Comparison of ENCODE assay signal across 20 mouse cellular contexts in genomic region chr4:40833381-40834231, GRCm38 (mm10). TPM values are rescaled to one million over a fixed set of nuclear protein-coding genes. Genes with fewer than 3 reads are reported as not detected.
A peak's percentile ranks its signal among the peaks of the same experiment; 100 is the strongest.
DNase-seq lines count a peak whose midpoint lies in the region; ATAC-seq lines count a peak whose summit lies in the region.
"Had no signal": no experiment of that assay in that cellular context is flagged by ENCODE, and none has a peak within 500 bp of the region (broad histone marks: within the 10 kb centered on the region; RNA-seq: fewer than 3 reads in every experiment).

No protein-coding gene starts in this region.

- H3K4me3 ChIP-seq in forebrain, embryonic 11.5 days (ENCODE audit: low read depth, low read length), result no peak overlapping the region
- H3K4me3 ChIP-seq: forebrain, embryonic 10.5 days; hindbrain, embryonic 13.5 days; intestine, embryonic 15.5 days; lung, embryonic 15.5 days; midbrain, embryonic 12.5 days had no signal

- no peak overlapping the region for H3K4me2 ChIP-seq in forebrain, embryonic 11.5 days (ENCODE audit: low read depth, low read length, severe bottlenecking)
- H3K4me2 ChIP-seq: hindbrain, embryonic 13.5 days; intestine, embryonic 15.5 days; lung, embryonic 15.5 days; midbrain, embryonic 12.5 days had no signal

- H3K4me1 ChIP-seq in forebrain, embryonic 11.5 days (replicated peaks; ENCODE audit: control insufficient read depth, insufficient read depth, low read length), result no peaks in the 10 kb centered on the region

- no peak overlapping the region for H3K9ac ChIP-seq in forebrain, embryonic 11.5 days (ENCODE audit: low read length)
- H3K9ac ChIP-seq: hindbrain, embryonic 13.5 days; intestine, embryonic 15.5 days; liver, embryonic 14.5 days; lung, embryonic 15.5 days; midbrain, embryonic 12.5 days had no signal

- intact Hi-C loops in heart, postnatal 36 days (cut with DNase I), result no loop called here

- peak; percentile 94 for DNase-seq in heart, adult 11 months
- no peak for DNase-seq in heart, postnatal 36 days
- peak; percentile 45 to 48 for DNase-seq in thymus, postnatal 10 days (ENCODE audit: low spot score in 2 of 2)
- DNase-seq in cerebellum, postnatal 14 days, result no peak
- DNase-seq in forebrain, embryonic 11.5 days (ENCODE audit: low spot score), result no peak
- DNase-seq in adrenal gland, postnatal 25 days, result no peak
- DNase-seq: adrenal gland, postnatal 14 days; cerebellum, adult 18-20 months; gastrocnemius, postnatal 10 days; lung, postnatal 4 days had no signal

- ATAC-seq in CD4-positive, CD25-positive, alpha-beta regulatory T cell, adult 4 months, result peak; percentile 69
- ATAC-seq in megakaryocyte, adult 5-6 weeks (ENCODE audit: poor library complexity, severe bottlenecking), result 0 out of 2 replicates have a peak, but pooled peaks have one; percentile 21
- no peak for ATAC-seq in forebrain, embryonic 11.5 days (replicated peaks; ENCODE audit: low FRiP score)
- ATAC-seq: intestine, embryonic 15.5 days; Patski had no signal

- no peak overlapping the region for H3K27ac ChIP-seq in forebrain, embryonic 11.5 days (ENCODE audit: low read depth, low read length)
- H3K27ac ChIP-seq: forebrain, embryonic 10.5 days; hindbrain, embryonic 13.5 days; intestine, embryonic 15.5 days; liver, embryonic 14.5 days; lung, embryonic 15.5 days; midbrain, embryonic 12.5 days; stomach, postnatal 0 days had no signal

- no peaks in the 10 kb centered on the region for H3K36me3 ChIP-seq in forebrain, embryonic 11.5 days (ENCODE audit: control insufficient read depth, insufficient read depth, low read length)
- H3K36me3 ChIP-seq: hindbrain, embryonic 13.5 days; intestine, embryonic 15.5 days; lung, embryonic 15.5 days; midbrain, embryonic 12.5 days had no signal

- H3K9me3 ChIP-seq in forebrain, embryonic 11.5 days (ENCODE audit: control insufficient read depth, low read length), result no peaks in the 10 kb centered on the region
- H3K9me3 ChIP-seq: forebrain, embryonic 10.5 days; hindbrain, embryonic 13.5 days; intestine, embryonic 15.5 days; lung, embryonic 15.5 days; midbrain, embryonic 12.5 days had no signal

- 89% methylated on average over 9 of the region's 9 CpGs for WGBS in forebrain, embryonic 11.5 days

- no peaks in the 10 kb centered on the region for H3K27me3 ChIP-seq in forebrain, embryonic 11.5 days (ENCODE audit: control insufficient read depth, insufficient read depth, low read length)
- H3K27me3 ChIP-seq: hindbrain, embryonic 13.5 days; intestine, embryonic 15.5 days; lung, embryonic 15.5 days; midbrain, embryonic 12.5 days; Patski had no signal

RNA-seq across cellular contexts. Expression of gene B4galt1, which starts 20.2 kb away (rescaled TPM):
- total RNA-seq in heart, postnatal 36 days (2021), result 10 to 100 TPM; 62.1 to 69.1 TPM
- polyA plus RNA-seq in CD4-positive, CD25-positive, alpha-beta regulatory T cell, adult 4 months (2017; shearing (Covaris generic)), result 10 to 100 TPM; 52.5 to 61.3 TPM
- 75.4 and 79.4 TPM in 2 replicates for total RNA-seq in megakaryocyte, adult 5-6 weeks (2015)
- 46.4 and 57.4 TPM in 2 replicates for total RNA-seq in megakaryocyte, adult 5-6 weeks (2017)
- 19.3 and 20.3 TPM in 2 replicates for polyA plus RNA-seq in forebrain, embryonic 11.5 days (2014; fragmentation: Nextera tagmentation; extraction: Ambion mirVana)
- 70.1 and 91.5 TPM in 2 replicates for total RNA-seq in adrenal gland, postnatal 25 days (2021)

Comparison
In these comparisons a context has a peak if more than half of its experiments do, and no peak if none do; other contexts are left out.
1. DNase-seq: peak in heart, adult 11 months (single experiment) and thymus, postnatal 10 days (2 of 2); none in heart, postnatal 36 days (0 of 2), cerebellum, postnatal 14 days (0 of 2), forebrain, embryonic 11.5 days (single experiment) and adrenal gland, postnatal 25 days (single experiment).